Mouse (Mus musculus) thymus, postnatal 36 days (tissue): ENCODE measurements around the gene Fads3.

Experiments used
- DNase-seq, 2 experiments: peaks; one replicate each; pipeline ENCODE4 v3.0.0; 2022; ENCODE audit warnings: mixed read lengths in 2 of 2

Fads3 gene

GRCm38 (mm10) chr19:10041388-10042148, at the start of gene Fads3:
Fads3 (plus strand) TSS chr19:10041569.
- peak; percentile 50 to 60 for DNase-seq

- DNase-seq = peak in 1 of 2 experiments; percentile 23
Measured at GRCm38 (mm10) chr19:9992011-9992958, 49.1 kb upstream of the Fads3 start.

- peak; percentile 80 to 83 for DNase-seq
Measured at GRCm38 (mm10) chr19:9993036-9993656, 48.2 kb upstream of the Fads3 start.

GRCm38 (mm10) chr19:9997204-9998062, 43.9 kb upstream of the Fads3 start:
- DNase-seq = no peak

- DNase-seq = no peak
Measured at GRCm38 (mm10) chr19:9998063-9998416, 43.3 kb upstream of the Fads3 start.

GRCm38 (mm10) chr19:9998736-9999486, 42.5 kb upstream of the Fads3 start:
- no peak for DNase-seq

GRCm38 (mm10) chr19:10000330-10000729, 41.0 kb upstream of the Fads3 start:
- no peak for DNase-seq

- DNase-seq = no peak
Measured at GRCm38 (mm10) chr19:10001206-10001969, 40.0 kb upstream of the Fads3 start, which contains the start of the genes Best1 and Rab3il1. Best1 (minus strand) TSS chr19:10001633. Rab3il1 (plus strand) TSS chr19:10001669.

GRCm38 (mm10) chr19:10003696-10004095, 37.7 kb upstream of the Fads3 start:
- no peak for DNase-seq

GRCm38 (mm10) chr19:10011408-10011807, 30.0 kb upstream of the Fads3 start:
- no peak for DNase-seq

GRCm38 (mm10) chr19:10012827-10013278, 28.5 kb upstream of the Fads3 start:
- no peak for DNase-seq

GRCm38 (mm10) chr19:10013348-10013747, 28.0 kb upstream of the Fads3 start:
- no peak for DNase-seq

GRCm38 (mm10) chr19:10013913-10014312, 27.5 kb upstream of the Fads3 start:
- no peak for DNase-seq

GRCm38 (mm10) chr19:10014824-10015223, 26.5 kb upstream of the Fads3 start:
- DNase-seq = no peak

GRCm38 (mm10) chr19:10015442-10015841, 25.9 kb upstream of the Fads3 start:
- DNase-seq = no peak

- no peak for DNase-seq
Measured at GRCm38 (mm10) chr19:10016151-10016550, 25.2 kb upstream of the Fads3 start.

GRCm38 (mm10) chr19:10017637-10018526, 23.5 kb upstream of the Fads3 start:
- peak; percentile 57 to 63 for DNase-seq

- DNase-seq = no peak
Measured at GRCm38 (mm10) chr19:10018527-10018818, 22.9 kb upstream of the Fads3 start.

- DNase-seq = no peak
Measured at GRCm38 (mm10) chr19:10019214-10019760, 22.1 kb upstream of the Fads3 start.
